Mouse (Mus musculus) cerebellum, adult 2 months (tissue): ENCODE measurements around the gene Lcn8.

Experiments used
- CTCF ChIP-seq: fragments of 200-500 bp; IDR thresholded peaks from 2 replicates; pipeline ENCODE4 v1.5.1; 2011; ENCODE audit warnings: low read depth, mild to moderate bottlenecking, control low read depth, low read length, moderate library complexity, borderline replicate concordance; ENCODE audit not compliant: insufficient read depth
- POLR2A ChIP-seq: fragments of 200-500 bp; IDR thresholded peaks from 2 replicates; pipeline ENCODE4 v1.6.1; 2011; ENCODE audit warnings: low read length, control low read depth, borderline replicate concordance; ENCODE audit not compliant: insufficient read depth

- TF ChIP-seq CTCF, result no peak
- no peak for TF ChIP-seq POLR2A
These were observed 34.0 kb downstream of the Lcn8 start for GRCm38 (mm10) chr2:25686941-25687340.
